Mouse (Mus musculus): ENCODE results near the gene Mkrn1.

- TF ChIP-seq POLR2A (IDR thresholded peaks at IDR 0.05; ENCODE audit: low read depth, low read length) (peak; percentile 79), CTCF (IDR thresholded peaks at IDR 0.05; ENCODE audit: borderline replicate concordance, insufficient read depth, low read length) (no peak)
These were observed 42.9 kb downstream of the Mkrn1 start, which contains the start of gene Slc37a3 for GRCm38 (mm10) chr6:39377311-39377827.

All from embryonic fibroblast, embryonic 13.5 days (primary cell).